Mouse (Mus musculus) liver, adult 2 months (tissue): ENCODE results near the gene Car11. TPM values are rescaled to one million over a fixed set of nuclear protein-coding genes. Genes with fewer than 3 reads are reported as not detected.

ENCODE experiments used
- DNase-seq: peaks from one replicate; pipeline ENCODE4 v3.0.0-alpha.2; 2011; ENCODE audit warnings: low read depth, low spot score; ENCODE audit errors: extremely low read depth
- H3K27ac ChIP-seq: fragments of 200-500 bp; replicated peaks from 2 replicates; pipeline ENCODE4 v1.5.1; 2012; ENCODE audit warnings: low read depth, mild to moderate bottlenecking, control low read depth, inconsistent platforms, low read length; ENCODE audit not compliant: insufficient read depth
- H3K27me3 ChIP-seq: fragments of 200-500 bp; 2 replicates; pipeline ENCODE4 v1.6.1; 2012; ENCODE audit warnings: mild to moderate bottlenecking, moderate library complexity, low read length, inconsistent platforms; ENCODE audit not compliant: control insufficient read depth, insufficient read depth
- H3K36me3 ChIP-seq: fragments of 200-500 bp; 2 replicates; pipeline ENCODE4 v1.6.1; 2012; ENCODE audit warnings: low read length, inconsistent platforms; ENCODE audit not compliant: control insufficient read depth, insufficient read depth
- H3K4me1 ChIP-seq: fragments of 200-500 bp; 2 replicates; pipeline ENCODE4 v1.6.1; 2011; ENCODE audit warnings: low read length; ENCODE audit not compliant: control insufficient read depth, insufficient read depth
- H3K4me3 ChIP-seq: fragments of 200-500 bp; 2 replicates; pipeline ENCODE4 v1.5.1; 2011; ENCODE audit warnings: low read depth, mild to moderate bottlenecking, control low read depth, low read length, moderate library complexity; ENCODE audit not compliant: insufficient read depth
- H3K79me2 ChIP-seq: fragments of 200-500 bp; 2 replicates; pipeline ENCODE4 v1.6.1; 2012; ENCODE audit warnings: inconsistent platforms, mild to moderate bottlenecking, low read length, moderate library complexity; ENCODE audit not compliant: control insufficient read depth, insufficient read depth
- H3K9ac ChIP-seq: fragments of 200-500 bp; 2 replicates; pipeline ENCODE4 v1.6.1; 2012; ENCODE audit warnings: low read depth, mild to moderate bottlenecking, control low read depth, inconsistent platforms, low read length
- CTCF ChIP-seq: fragments of 200-500 bp; IDR thresholded peaks from 2 replicates; pipeline ENCODE4 v1.5.1; 2011; ENCODE audit warnings: low read depth, low read length, control low read depth
- POLR2A ChIP-seq: fragments of 200-500 bp; IDR thresholded peaks from 2 replicates; pipeline ENCODE4 v1.6.1; 2011; ENCODE audit warnings: low read length, control low read depth; ENCODE audit not compliant: insufficient read depth; ENCODE audit errors: extremely low read depth
- WGBS: fragments of 180-500 bp; shearing (Covaris S2); methylation state at CpG from one replicate; pipeline ENCODE4 v1.1.7; 2018; 5-methylcytosine and 5-hydroxymethylcytosine counted together
- polyA plus RNA-seq: library from polyadenylated mRNA; depleted of rRNA; stranded (reverse); fragments of >200 nt; gene quantifications from 2 replicates; pipeline ENCODE4 v1.2.3, GENCODE M21; 2012
- total RNA-seq: library from RNA; depleted of rRNA; stranded (reverse); fragments of >200 nt; gene quantifications from 2 replicates; pipeline ENCODE4 v1.2.3, GENCODE M21; 2014

Car11 gene
- total and polyA plus RNA-seq, 2 experiments, result 0.09 to 0.59 TPM

DNA sequence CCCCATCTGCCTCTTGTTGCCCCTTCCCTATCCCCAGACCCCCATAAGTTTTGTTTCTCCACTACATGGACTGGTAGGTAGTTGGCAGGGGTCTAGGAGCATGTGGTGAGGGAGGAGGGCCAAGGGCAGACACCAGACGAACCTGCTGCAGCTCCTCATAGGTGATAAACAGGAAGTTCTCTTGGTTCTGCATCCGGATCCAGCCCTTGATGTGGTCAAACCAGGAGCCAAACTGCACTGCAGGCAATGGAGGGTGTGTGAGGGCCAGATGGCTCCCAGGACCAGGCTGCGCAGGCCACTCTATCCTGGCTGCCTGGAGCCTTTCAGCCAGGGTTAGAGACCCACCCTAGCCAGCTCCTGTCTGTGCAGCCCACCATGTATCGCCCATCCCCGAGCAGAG is 33.8 kb downstream of the Car11 start:
- Histone ChIP-seq H3K36me3 (no peaks in the 10 kb centered on the region), H3K27me3 (no peaks in the 10 kb centered on the region), H3K4me1 (no peaks in the 10 kb centered on the region), H3K4me3 (no peak overlapping the region), H3K9ac (no peak overlapping the region), H3K79me2 (no peaks in the 10 kb centered on the region), H3K27ac (no peak overlapping the region)
- no peak for DNase-seq
- TF ChIP-seq CTCF (no peak), POLR2A (no peak)
- WGBS, result 88% methylated on average over 5 of the region's 5 CpGs

DNA sequence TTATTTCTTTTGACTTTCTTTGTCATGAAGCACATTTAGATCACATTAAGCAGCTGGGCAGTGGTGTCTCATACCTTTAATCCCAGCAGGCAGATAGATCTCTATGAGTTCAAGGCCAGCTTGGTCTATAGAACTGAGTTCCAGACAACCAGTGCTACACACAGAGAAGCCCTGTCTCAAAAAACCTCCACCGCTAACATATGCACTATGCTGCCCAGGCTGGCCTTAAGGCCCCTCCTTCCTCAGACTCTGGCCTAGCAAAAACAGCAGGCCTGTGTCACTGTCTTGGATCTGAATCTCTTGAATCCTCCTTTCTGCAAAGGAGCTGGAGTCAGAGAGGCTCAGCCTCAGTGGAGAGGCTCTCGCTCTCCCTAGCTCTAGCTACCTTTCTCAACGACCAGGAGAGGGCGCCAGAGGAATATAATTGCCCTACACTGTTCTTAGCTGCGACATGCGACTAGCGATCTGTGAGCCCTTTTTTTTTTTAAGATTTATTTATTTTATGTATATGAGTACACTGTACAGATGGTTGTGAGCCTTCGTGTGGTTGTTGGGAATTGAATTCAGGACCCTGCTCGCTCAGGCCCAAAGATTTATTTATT is 39.6 kb downstream of the Car11 start:
- TF ChIP-seq POLR2A, result no peak
- TF ChIP-seq CTCF, result peak; percentile 78
- Histone ChIP-seq H3K79me2 (no peaks in the 10 kb centered on the region), H3K36me3 (no peaks in the 10 kb centered on the region), H3K27ac (no peak overlapping the region), H3K4me1 (no peaks in the 10 kb centered on the region), H3K4me3 (no peak overlapping the region), H3K9ac (no peak overlapping the region), H3K27me3 (no peaks in the 10 kb centered on the region)
- WGBS, result 9% methylated on average over 9 of the region's 9 CpGs
- peak; percentile 59 for DNase-seq

DNA sequence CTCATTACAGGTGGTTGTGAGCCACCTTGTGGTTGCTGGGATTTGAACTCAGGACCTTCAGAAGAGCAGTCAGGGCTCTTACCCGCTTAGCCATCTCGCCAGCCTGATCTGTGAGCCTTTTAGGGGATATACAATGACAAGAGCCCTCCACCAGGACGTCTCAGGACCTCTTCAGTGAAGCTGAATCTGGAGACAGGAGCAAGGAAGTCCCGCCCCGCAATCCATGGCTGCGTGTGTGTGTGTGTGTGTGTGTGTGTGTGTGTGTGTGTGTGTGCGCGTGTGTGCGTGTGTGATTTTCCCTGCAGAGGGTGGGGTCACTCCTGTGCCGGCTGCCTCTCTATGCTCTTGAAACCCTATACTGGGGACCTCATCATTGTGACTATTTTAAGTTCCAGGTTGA is 40.2 kb downstream of the Car11 start:
- WGBS, result 69% methylated on average over 10 of the region's 10 CpGs
- H3K4me3 ChIP-seq, result no peak overlapping the region
- no peaks in the 10 kb centered on the region for H3K79me2 ChIP-seq
- TF ChIP-seq POLR2A, result no peak
- no peak for TF ChIP-seq CTCF
- no peak overlapping the region for H3K27ac ChIP-seq
- DNase-seq, result no peak
- no peaks in the 10 kb centered on the region for H3K4me1 ChIP-seq
- no peaks in the 10 kb centered on the region for H3K36me3 ChIP-seq
- H3K27me3 ChIP-seq, result no peaks in the 10 kb centered on the region
- no peak overlapping the region for H3K9ac ChIP-seq

DNA sequence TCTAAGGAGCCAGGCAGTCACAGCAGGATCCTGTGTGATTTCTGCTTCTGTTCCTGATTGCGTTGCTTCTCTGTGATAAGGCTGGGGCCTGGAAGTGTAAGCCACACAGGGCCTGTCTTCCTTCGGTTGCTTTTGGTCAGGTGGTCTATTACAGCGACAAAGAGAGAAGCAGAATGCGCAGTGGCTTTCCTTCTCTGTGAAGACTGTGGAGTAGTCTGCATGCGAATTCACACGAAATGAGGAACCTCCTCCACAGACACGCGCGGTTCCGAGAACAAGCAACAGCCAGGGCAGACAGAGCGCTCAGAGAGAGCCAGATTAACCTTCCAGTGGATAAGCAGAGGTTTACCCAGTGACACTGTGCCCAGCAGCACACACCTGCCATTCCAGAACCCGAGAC is 41.7 kb downstream of the Car11 start:
- Histone ChIP-seq H3K27ac (no peak overlapping the region), H3K27me3 (no peaks in the 10 kb centered on the region), H3K4me1 (no peaks in the 10 kb centered on the region), H3K9ac (no peak overlapping the region), H3K36me3 (no peaks in the 10 kb centered on the region), H3K4me3 (no peak overlapping the region), H3K79me2 (no peaks in the 10 kb centered on the region)
- 81% methylated on average over 12 of the region's 12 CpGs for WGBS
- DNase-seq, result no peak
- TF ChIP-seq POLR2A, result no peak
- no peak for TF ChIP-seq CTCF

DNA sequence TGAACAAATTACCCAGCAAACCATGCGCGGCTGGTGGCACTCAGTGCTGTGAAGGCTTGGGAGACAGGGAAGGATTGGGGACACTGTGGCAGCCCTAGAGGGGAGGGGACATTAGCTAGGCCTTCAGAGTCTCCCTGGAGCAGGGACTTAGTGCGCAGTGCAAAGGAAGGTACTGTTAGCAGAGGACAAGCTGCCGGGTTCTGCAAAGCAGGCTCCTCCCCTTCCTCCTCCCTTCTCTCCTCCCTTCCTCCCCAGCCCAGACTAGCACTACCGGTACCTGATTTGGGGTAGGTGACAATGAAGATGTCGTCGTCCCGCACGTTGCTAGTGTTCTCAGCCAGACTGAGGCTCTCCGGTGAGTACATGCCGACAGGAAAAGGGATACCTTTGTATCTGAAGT is 42.1 kb downstream of the Car11 start:
- Histone ChIP-seq H3K9ac (no peak overlapping the region), H3K27ac (no peak overlapping the region), H3K27me3 (no peaks in the 10 kb centered on the region; the same call in 1 of the 2 replicates), H3K4me1 (no peaks in the 10 kb centered on the region), H3K79me2 (no peaks in the 10 kb centered on the region), H3K4me3 (no peak overlapping the region; the same call in 1 of the 2 replicates), H3K36me3 (no peaks in the 10 kb centered on the region)
- no peak for TF ChIP-seq POLR2A
- TF ChIP-seq CTCF, result no peak
- no peak for DNase-seq
- 50% methylated on average over 11 of the region's 11 CpGs for WGBS

DNA sequence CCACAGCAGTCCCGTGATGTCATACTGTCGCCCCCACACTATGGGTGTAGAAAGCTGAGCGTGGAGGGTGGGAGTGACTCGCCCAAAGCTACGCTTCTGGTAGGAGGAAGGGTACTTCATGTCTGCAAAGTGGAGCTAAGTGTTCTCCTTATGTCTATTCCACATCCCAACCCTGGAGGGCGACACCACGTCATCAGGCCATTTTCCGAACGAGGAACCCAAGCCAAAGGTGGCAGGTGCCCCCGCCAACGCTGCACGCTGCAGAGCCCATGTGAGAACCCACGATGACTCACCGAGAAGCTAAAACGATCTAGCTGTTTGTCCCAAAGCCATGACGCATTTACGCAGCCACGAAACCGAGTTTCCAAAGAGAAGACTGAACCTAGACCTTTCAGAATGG is 42.7 kb downstream of the Car11 start:
- TF ChIP-seq POLR2A, result no peak
- no peak for TF ChIP-seq CTCF
- H3K9ac ChIP-seq, result no peak overlapping the region
- H3K79me2 ChIP-seq, result no peaks in the 10 kb centered on the region
- no peaks in the 10 kb centered on the region for H3K4me1 ChIP-seq
- DNase-seq, result no peak
- no peaks in the 10 kb centered on the region; the same call in 1 of the 2 replicates for H3K27me3 ChIP-seq
- no peaks in the 10 kb centered on the region for H3K36me3 ChIP-seq
- WGBS, result 33% methylated on average over 19 of the region's 19 CpGs
- no peak overlapping the region for H3K4me3 ChIP-seq
- no peak overlapping the region for H3K27ac ChIP-seq
